In the genomic region with DNA sequence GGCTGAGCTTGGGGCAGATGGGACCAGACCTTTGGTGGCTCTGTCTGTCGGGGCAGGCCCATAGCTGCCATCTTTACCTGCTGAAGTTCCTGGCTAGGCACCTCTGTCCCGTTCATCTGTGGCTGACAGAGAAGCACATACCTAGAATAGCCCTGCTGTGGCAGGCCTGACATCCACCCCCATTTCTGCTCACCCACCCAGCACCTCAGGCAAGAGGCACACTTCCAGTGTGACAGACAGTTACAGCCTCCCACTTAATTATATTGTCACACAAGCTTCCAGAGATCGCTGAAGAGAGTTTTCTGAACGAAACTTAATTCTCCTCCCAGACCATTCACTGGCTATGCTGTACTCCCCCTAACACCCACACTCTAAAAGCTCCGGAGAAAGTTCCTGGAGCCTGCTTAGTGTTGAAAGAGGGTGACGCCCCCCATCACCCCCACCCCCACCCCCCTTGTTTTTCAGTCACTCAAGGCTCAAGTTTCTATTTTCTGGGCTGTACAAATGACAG, we compare ENCODE assay signal across 13 mouse cellular contexts.
"Had no signal": no experiment of that assay in that cellular context is flagged by ENCODE, and none has a peak within 500 bp of the region (broad histone marks: within the 10 kb centered on the region; RNA-seq: fewer than 3 reads in every experiment).

No protein-coding gene starts in this region.

- DNase-seq: kidney, postnatal 10 days; lung, adult 2 months; lung, postnatal 36 days; midbrain, embryonic 14.5 days; retina, postnatal 1 day; right cerebral cortex, postnatal 14 days; thymus, postnatal 4 days had no signal

- ATAC-seq: intestine, postnatal 0 days; lung, postnatal 0 days had no signal

- H3K4me1 ChIP-seq: liver, embryonic 15.5 days had no signal

- H3K9ac ChIP-seq: limb, embryonic 13.5 days; liver, embryonic 15.5 days; neural tube, embryonic 12.5 days had no signal

- H3K9me3 ChIP-seq: limb, embryonic 13.5 days; liver, embryonic 15.5 days; neural tube, embryonic 12.5 days had no signal

- H3K27me3 ChIP-seq: neural tube, embryonic 12.5 days had no signal

- H3K4me3 ChIP-seq: limb, embryonic 13.5 days; liver, embryonic 15.5 days; neural tube, embryonic 12.5 days had no signal

- H3K27ac ChIP-seq: limb, embryonic 13.5 days; liver, embryonic 15.5 days; neural tube, embryonic 12.5 days; stomach, postnatal 0 days had no signal

- H3K4me2 ChIP-seq: limb, embryonic 13.5 days; liver, embryonic 15.5 days; neural tube, embryonic 12.5 days had no signal

- H3K36me3 ChIP-seq: limb, embryonic 13.5 days; liver, embryonic 15.5 days; neural tube, embryonic 12.5 days had no signal
